In genomic region chr8:122266867-122267266, GRCm38 (mm10) we compare ENCODE assay signal across 12 mouse cellular contexts. TPM values are rescaled to one million over a fixed set of nuclear protein-coding genes. Genes with fewer than 3 reads are reported as not detected.
A peak's percentile ranks its signal among the peaks of the same experiment; 100 is the strongest.
DNase-seq lines count a peak whose midpoint lies in the region; ATAC-seq lines count a peak whose summit lies in the region.
"Had no signal": no experiment of that assay in that cellular context is flagged by ENCODE, and none has a peak within 500 bp of the region (broad histone marks: within the 10 kb centered on the region; RNA-seq: fewer than 3 reads in every experiment).

No protein-coding gene starts in this region.

- peak; percentile 46 for DNase-seq in cerebellum, adult 9-10 months
- DNase-seq in left cerebral cortex, postnatal 4 days, result peak; percentile 78
- DNase-seq in left cerebral cortex, postnatal 14 days (ENCODE audit: low spot score in 2 of 2), result no peak
- DNase-seq in right cerebral cortex, postnatal 14 days, result peak; percentile 35
- DNase-seq in right cerebral cortex, postnatal 36 days (ENCODE audit: low spot score in 2 of 2), result no peak
- no peak for DNase-seq in adrenal gland, postnatal 14 days
- DNase-seq: adrenal gland, postnatal 36 days; kidney, postnatal 36 days; layer of hippocampus, adult 9-11 months; thymus, postnatal 36 days had no signal

- no peak for ATAC-seq in cerebellum, adult (ENCODE audit: insufficient number of reproducible peaks, low FRiP score, low TSS enrichment)
- ATAC-seq: intestine, embryonic 15.5 days had no signal

- intact Hi-C loops in left cerebral cortex, postnatal 4 days (cut with DNase I), result loop anchor here (5.0 kb wide), 1 partner anchor 290 kb away; no protein-coding TSS in a partner anchor
- intact Hi-C loops in left cerebral cortex, postnatal 14 days (cut with DNase I), result loop anchor here (5.0 kb wide), 1 partner anchor 290 kb away; no protein-coding TSS in a partner anchor

RNA-seq across cellular contexts. Expression of gene Zfpm1, which starts 15.1 kb away (rescaled TPM):
- total RNA-seq in left cerebral cortex, postnatal 4 days (2021), result 10 to 100 TPM in 1 of 2 experiments, 1 to 10 TPM in 1; 8.6 to 12.2 TPM
- total RNA-seq in left cerebral cortex, postnatal 14 days (2021), result 10 to 100 TPM; 20.4 to 25.2 TPM
- total RNA-seq in adrenal gland, postnatal 14 days (2021), result 23.6 and 24.6 TPM in 2 replicates

Comparison
In these comparisons a context has a peak if more than half of its experiments do, and no peak if none do; other contexts are left out.
1. DNase-seq: peak in cerebellum, adult 9-10 months (single experiment), left cerebral cortex, postnatal 4 days (single experiment) and right cerebral cortex, postnatal 14 days (single experiment); none in left cerebral cortex, postnatal 14 days (0 of 2), right cerebral cortex, postnatal 36 days (0 of 2) and adrenal gland, postnatal 14 days (single experiment).